9 mouse cellular contexts compared by ENCODE assay signal in genomic region chr1:80830196-80830794, GRCm38 (mm10).
DNase-seq lines count a peak whose midpoint lies in the region; ATAC-seq lines count a peak whose summit lies in the region.
"Had no signal": no experiment of that assay in that cellular context is flagged by ENCODE, and none has a peak within 500 bp of the region (broad histone marks: within the 10 kb centered on the region; RNA-seq: fewer than 3 reads in every experiment).

No protein-coding gene starts in this region.

- no peak overlapping the region for H3K9ac ChIP-seq in hindbrain, embryonic 16.5 days (ENCODE audit: low read depth, low read length)
- no peak overlapping the region for H3K9ac ChIP-seq in intestine, embryonic 16.5 days (ENCODE audit: low read depth, low read length)

- no peaks in the 10 kb centered on the region for H3K4me1 ChIP-seq in hindbrain, embryonic 16.5 days (ENCODE audit: control insufficient read depth, insufficient read depth, low read depth, low read length)
- no peaks in the 10 kb centered on the region for H3K4me1 ChIP-seq in intestine, embryonic 16.5 days (ENCODE audit: control insufficient read depth, insufficient read depth, low read length)

- no peak for DNase-seq in cerebellum, adult 11 months
- peak; percentile 61 for DNase-seq in layer of hippocampus, adult 9-10 months (ENCODE audit: low spot score)
- no peak for DNase-seq in layer of hippocampus, adult 8-10 months (ENCODE audit: low spot score in 2 of 2)
- peak; percentile 24 for DNase-seq in NIH3T3 (ENCODE audit: low read depth)
- DNase-seq in urinary bladder, postnatal 14 days (ENCODE audit: low spot score): no peak

- no peaks in the 10 kb centered on the region for H3K27me3 ChIP-seq in hindbrain, embryonic 16.5 days (replicated peaks; ENCODE audit: control insufficient read depth, insufficient read depth, low read length)
- no peaks in the 10 kb centered on the region for H3K27me3 ChIP-seq in intestine, embryonic 16.5 days (replicated peaks; ENCODE audit: control insufficient read depth, insufficient read depth, low read length)

- ATAC-seq in cerebellum, adult (ENCODE audit: insufficient number of reproducible peaks, low FRiP score, low TSS enrichment): peak; percentile 31; the same call in 1 of the 2 replicates
- ATAC-seq in hindbrain, embryonic 16.5 days: peak; percentile 45; the same call in 1 of the 2 replicates
- no peak for ATAC-seq in intestine, embryonic 16.5 days

- no peaks in the 10 kb centered on the region for H3K9me3 ChIP-seq in hindbrain, embryonic 16.5 days (ENCODE audit: control insufficient read depth, low read length)
- no peaks in the 10 kb centered on the region for H3K9me3 ChIP-seq in intestine, embryonic 16.5 days (ENCODE audit: control insufficient read depth, low read length)

- no peak overlapping the region for H3K4me2 ChIP-seq in hindbrain, embryonic 16.5 days (ENCODE audit: low read length)
- H3K4me2 ChIP-seq in intestine, embryonic 16.5 days (ENCODE audit: low read depth, low read length): no peak overlapping the region

- no peak overlapping the region for H3K4me3 ChIP-seq in hindbrain, embryonic 16.5 days (ENCODE audit: low read length)
- H3K4me3 ChIP-seq in intestine, embryonic 16.5 days (ENCODE audit: low read length): no peak overlapping the region
- H3K4me3 ChIP-seq: myocyte had no signal

- H3K36me3 ChIP-seq in hindbrain, embryonic 16.5 days (ENCODE audit: control insufficient read depth, insufficient read depth, low read length): no peaks in the 10 kb centered on the region
- H3K36me3 ChIP-seq in intestine, embryonic 16.5 days (ENCODE audit: control insufficient read depth, insufficient read depth, low read length): no peaks in the 10 kb centered on the region

- no peak overlapping the region for H3K27ac ChIP-seq in hindbrain, embryonic 16.5 days (ENCODE audit: low read depth, low read length)
- H3K27ac ChIP-seq in intestine, embryonic 16.5 days (ENCODE audit: low read length): no peak overlapping the region

Comparison
In these comparisons a context has a peak if more than half of its experiments do, and no peak if none do; other contexts are left out.
1. DNase-seq: peak in layer of hippocampus, adult 9-10 months (single experiment) and NIH3T3 (single experiment); none in cerebellum, adult 11 months (single experiment), layer of hippocampus, adult 8-10 months (0 of 2) and urinary bladder, postnatal 14 days (single experiment).